30 mouse cellular contexts compared by ENCODE assay signal in the genomic region with DNA sequence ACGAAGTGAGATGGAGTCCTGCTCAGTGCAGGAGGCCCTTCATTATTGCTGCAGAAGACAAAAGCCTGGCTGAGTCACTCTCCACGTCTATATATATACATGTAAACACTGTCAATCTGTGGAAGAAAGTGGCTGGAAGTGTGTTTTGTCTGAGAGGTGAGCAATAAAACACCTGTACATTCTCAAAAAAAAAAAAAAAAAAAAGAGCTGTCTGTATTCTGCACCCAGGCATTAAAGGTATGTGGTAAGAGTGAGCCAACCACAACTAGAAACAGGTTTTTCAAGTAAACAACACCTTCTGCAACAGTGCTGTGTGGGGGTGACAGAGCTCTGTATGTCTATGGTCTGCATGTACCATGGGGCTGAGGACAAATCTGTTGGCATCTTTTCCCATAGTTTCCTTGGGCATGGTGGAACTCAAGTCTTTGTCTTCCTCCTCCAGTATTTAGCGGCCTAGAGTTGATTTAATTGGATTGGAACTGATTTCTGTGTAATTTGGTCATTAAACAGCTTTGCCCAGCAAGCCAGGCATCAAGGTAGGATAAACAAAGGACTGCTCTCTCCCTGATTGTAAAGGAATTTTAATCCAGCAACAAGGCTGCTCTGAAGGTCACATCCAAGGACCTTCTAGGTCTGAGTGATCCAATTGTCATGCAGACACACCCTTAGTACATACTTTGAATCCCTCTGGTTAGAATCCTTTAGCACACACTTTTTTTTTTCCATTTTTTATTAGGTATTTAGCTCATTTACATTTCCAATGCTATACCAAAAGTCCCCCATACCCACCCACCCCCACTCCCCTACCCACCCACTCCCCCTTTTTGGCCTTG. TPM values are rescaled to one million over a fixed set of nuclear protein-coding genes. Genes with fewer than 3 reads are reported as not detected.
DNase-seq lines count a peak whose midpoint lies in the region; ATAC-seq lines count a peak whose summit lies in the region.
"Had no signal": no experiment of that assay in that cellular context is flagged by ENCODE, and none has a peak within 500 bp of the region (broad histone marks: within the 10 kb centered on the region; RNA-seq: fewer than 3 reads in every experiment).

No protein-coding gene starts in this region.

- H3K9me3 ChIP-seq in embryonic facial prominence, embryonic 14.5 days (ENCODE audit: control insufficient read depth, low read length), result no peaks in the 10 kb centered on the region
- no peaks in the 10 kb centered on the region for H3K9me3 ChIP-seq in embryonic facial prominence, embryonic 10.5 days
- H3K9me3 ChIP-seq: embryonic facial prominence, embryonic 13.5 days; forebrain, embryonic 10.5 days; forebrain, embryonic 13.5 days; G1E; hindbrain, embryonic 12.5 days; hindbrain, embryonic 15.5 days had no signal

- no peak for ATAC-seq in embryonic facial prominence, embryonic 14.5 days (ENCODE audit: low read depth)
- ATAC-seq: forebrain, embryonic 13.5 days; forebrain, embryonic 16.5 days; intestine, postnatal 0 days; Patski had no signal

- H3K9ac ChIP-seq in embryonic facial prominence, embryonic 14.5 days (ENCODE audit: low read depth, low read length), result no peak overlapping the region
- H3K9ac ChIP-seq: embryonic facial prominence, embryonic 13.5 days; forebrain, embryonic 13.5 days; hindbrain, embryonic 12.5 days; hindbrain, embryonic 15.5 days had no signal

- DNase-seq in embryonic facial prominence, embryonic 14.5 days (ENCODE audit: low spot score), result peak; percentile 9
- no peak for DNase-seq in embryonic facial prominence, embryonic 10.5 days (ENCODE audit: low spot score)
- DNase-seq in ES-CJ7 (ENCODE audit: low read depth, low spot score), result peak; percentile 94
- DNase-seq in WW6 (ENCODE audit: low read depth, low spot score), result peak; percentile 57
- no peak for DNase-seq in thymus, postnatal 36 days
- DNase-seq in lung, adult 18-20 months, result no peak
- DNase-seq: adrenal gland, adult 2 months; adrenal gland, postnatal 14 days; B cell, adult 2 months; cerebellum, adult 11 months; cerebellum, adult 2 months; cerebellum, adult 9-11 months; cerebellum, postnatal 25 days; gastrocnemius, postnatal 25 days; heart, adult 2 months; kidney, adult 2 months had no signal

- H3K27ac ChIP-seq in embryonic facial prominence, embryonic 14.5 days (replicated peaks; ENCODE audit: low read depth, low read length), result no peak overlapping the region
- no peak overlapping the region for H3K27ac ChIP-seq in embryonic facial prominence, embryonic 10.5 days (replicated peaks)
- H3K27ac ChIP-seq: embryonic facial prominence, embryonic 13.5 days; forebrain, embryonic 10.5 days; forebrain, embryonic 13.5 days; heart, adult 2 months; hindbrain, embryonic 12.5 days; hindbrain, embryonic 15.5 days had no signal

- no peaks in the 10 kb centered on the region for H3K4me1 ChIP-seq in embryonic facial prominence, embryonic 14.5 days (ENCODE audit: control insufficient read depth, insufficient read depth, low read length)
- H3K4me1 ChIP-seq in embryonic facial prominence, embryonic 10.5 days, result no peaks in the 10 kb centered on the region
- H3K4me1 ChIP-seq: embryonic facial prominence, embryonic 13.5 days; forebrain, embryonic 13.5 days; hindbrain, embryonic 12.5 days; hindbrain, embryonic 15.5 days had no signal

- no peaks in the 10 kb centered on the region for H3K27me3 ChIP-seq in embryonic facial prominence, embryonic 14.5 days (replicated peaks; ENCODE audit: control insufficient read depth, insufficient read depth, low read length)
- no peaks in the 10 kb centered on the region for H3K27me3 ChIP-seq in embryonic facial prominence, embryonic 10.5 days (replicated peaks; ENCODE audit: low read depth, poor library complexity, severe bottlenecking)
- H3K27me3 ChIP-seq: CH12.LX; embryonic facial prominence, embryonic 13.5 days; forebrain, embryonic 13.5 days; hindbrain, embryonic 12.5 days; hindbrain, embryonic 15.5 days had no signal

- no peak overlapping the region for H3K4me2 ChIP-seq in embryonic facial prominence, embryonic 14.5 days (ENCODE audit: low read depth, low read length)
- H3K4me2 ChIP-seq: embryonic facial prominence, embryonic 13.5 days; forebrain, embryonic 13.5 days; heart, embryonic 11.5 days; hindbrain, embryonic 12.5 days; hindbrain, embryonic 15.5 days had no signal

- H3K36me3 ChIP-seq in embryonic facial prominence, embryonic 14.5 days (ENCODE audit: control insufficient read depth, insufficient read depth, low read length), result no peaks in the 10 kb centered on the region
- H3K36me3 ChIP-seq in embryonic facial prominence, embryonic 10.5 days (replicated peaks), result no peaks in the 10 kb centered on the region
- H3K36me3 ChIP-seq: embryonic facial prominence, embryonic 13.5 days; forebrain, embryonic 10.5 days; G1E; hindbrain, embryonic 12.5 days; hindbrain, embryonic 15.5 days had no signal

- H3K4me3 ChIP-seq in embryonic facial prominence, embryonic 14.5 days (ENCODE audit: low read depth, low read length), result no peak overlapping the region
- H3K4me3 ChIP-seq in embryonic facial prominence, embryonic 10.5 days, result no peak overlapping the region
- H3K4me3 ChIP-seq: embryonic facial prominence, embryonic 13.5 days; forebrain, embryonic 10.5 days; forebrain, embryonic 13.5 days; heart, adult 2 months; hindbrain, embryonic 12.5 days; hindbrain, embryonic 15.5 days had no signal

- WGBS in embryonic facial prominence, embryonic 14.5 days, result 60% methylated on average over 3 of the region's 3 CpGs
- 64% methylated on average over 3 of the region's 3 CpGs for WGBS in embryonic facial prominence, embryonic 10.5 days

RNA-seq across cellular contexts. Expression of a gene that starts 22.9 kb away (rescaled TPM):
- polyA plus RNA-seq in embryonic facial prominence, embryonic 14.5 days (2014; fragmentation: Nextera tagmentation; extraction: Ambion mirVana), result 0.07 TPM in 1 of 2 replicates, not detected in the other
- not detected in 2 replicates for polyA plus RNA-seq in embryonic facial prominence, embryonic 10.5 days (2016; fragmentation: Nextera tagmentation; extraction: Ambion mirVana)
- polyA plus RNA-seq: adrenal gland, adult 2 months; embryonic facial prominence, embryonic 13.5 days; forebrain, embryonic 10.5 days; G1E; gonadal fat pad, adult 2 months; heart, adult 2 months; heart, embryonic 11.5 days; heart, embryonic 14.5 days; heart, postnatal 0 days; intestine, postnatal 0 days; kidney, adult 2 months; Patski had no signal

RNA-seq across cellular contexts. Expression of a gene that starts 27.6 kb away (rescaled TPM):
- polyA plus RNA-seq in embryonic facial prominence, embryonic 14.5 days (2014; fragmentation: Nextera tagmentation; extraction: Ambion mirVana), result 32.6 and 35.6 TPM in 2 replicates
- polyA plus RNA-seq in embryonic facial prominence, embryonic 10.5 days (2016; fragmentation: Nextera tagmentation; extraction: Ambion mirVana), result 57.1 and 63.2 TPM in 2 replicates

Comparison
In these comparisons a context has a peak if more than half of its experiments do, and no peak if none do; other contexts are left out.
1. DNase-seq: peak in embryonic facial prominence, embryonic 14.5 days (single experiment), ES-CJ7 (single experiment) and WW6 (single experiment); none in embryonic facial prominence, embryonic 10.5 days (single experiment), thymus, postnatal 36 days (0 of 2) and lung, adult 18-20 months (0 of 2).